Mouse (Mus musculus) CH12.LX (cell line): ENCODE measurements at regions not wholly inside any gene's neighbourhood (a gene's known extent, or its start where the extent isn't known, plus 50 kb on each side); places are given as distances from the start of the nearest gene placed in this dataset.

Experiments
- DNase-seq: peaks from one replicate; pipeline ENCODE4 v3.0.0-alpha.2; 2013; ENCODE audit errors: extremely low read depth
- H3K27ac ChIP-seq: 2 replicates; pipeline ENCODE4 v1.5.1; 2012; ENCODE audit warnings: low read depth, mild to moderate bottlenecking, control low read depth, moderate library complexity; ENCODE audit not compliant: insufficient read depth
- H3K27me3 ChIP-seq: replicated peaks from 2 replicates; pipeline ENCODE3; 2012; ENCODE audit warnings: inconsistent platforms
- H3K36me3 ChIP-seq, 2 experiments: replicated peaks in 1 of 2; 2 replicates each; pipeline versions ENCODE3 to v1.6.1; 2012; ENCODE audit warnings: inconsistent platforms in 1 of 2, low read length in 1 of 2, mild to moderate bottlenecking in 1 of 2, mixed read lengths in 1 of 2, moderate library complexity in 1 of 2; ENCODE audit not compliant: control insufficient read depth in 1 of 2, insufficient read depth in 1 of 2
- H3K4me1 ChIP-seq, 2 experiments: 2 replicates each; pipeline ENCODE4 v1.6.1; 2012; ENCODE audit warnings: inconsistent platforms in 1 of 2, moderate library complexity in 1 of 2; ENCODE audit not compliant: insufficient read depth in 2 of 2, control insufficient read depth in 1 of 2
- H3K4me2 ChIP-seq: 2 replicates; pipeline ENCODE4 v1.6.1; 2012; ENCODE audit warnings: low read depth, mild to moderate bottlenecking, control low read depth; ENCODE audit not compliant: poor library complexity, insufficient read depth, severe bottlenecking
- H3K4me3 ChIP-seq, 3 experiments: fragments of 150-350 bp in 1 of 3; sonication (generic) in 1 of 3; replicated peaks in 1 of 3; 2 replicates each; pipeline versions ENCODE3 to v1.5.1; 2011 to 2012; ENCODE audit warnings: low read depth in 2 of 3, low read length in 2 of 3, mild to moderate bottlenecking in 2 of 3, moderate library complexity in 2 of 3, control low read depth in 1 of 3, improper control_type of control experiment in 1 of 3, inconsistent platforms in 1 of 3, mixed read lengths in 1 of 3; ENCODE audit not compliant: poor library complexity in 1 of 3
- H3K79me2 ChIP-seq: replicated peaks from 2 replicates; pipeline ENCODE4 v1.6.1; 2012; ENCODE audit warnings: mild to moderate bottlenecking, moderate library complexity; ENCODE audit not compliant: control insufficient read depth, poor library complexity, insufficient read depth, severe bottlenecking; ENCODE audit errors: extremely low read depth
- H3K9ac ChIP-seq: 2 replicates; pipeline ENCODE4 v1.6.1; 2012; ENCODE audit warnings: low read depth, mild to moderate bottlenecking, control low read depth, moderate library complexity; ENCODE audit not compliant: insufficient read depth
- H3K9me3 ChIP-seq: replicated peaks from 2 replicates; pipeline ENCODE3; 2012; ENCODE audit warnings: low read length, inconsistent platforms, mixed read lengths
- CHD1 ChIP-seq: IDR thresholded peaks from 2 replicates; pipeline ENCODE4 v1.6.1; 2012; ENCODE audit warnings: low read depth, low read length, improper control_type of control experiment, inconsistent platforms
- CHD2 ChIP-seq: IDR thresholded peaks from 2 replicates; pipeline ENCODE4 v1.6.1; 2011; ENCODE audit warnings: low read length, improper control_type of control experiment
- ELF1 ChIP-seq: IDR thresholded peaks from 2 replicates; pipeline ENCODE4 v1.6.1; 2014; ENCODE audit warnings: low read depth, mild to moderate bottlenecking, inconsistent platforms, low read length, improper control_type of control experiment
- EP300 ChIP-seq: IDR thresholded peaks from 2 replicates; pipeline ENCODE4 v1.6.1; 2011; ENCODE audit warnings: low read length, improper control_type of control experiment
- ETS1 ChIP-seq: conservative IDR thresholded peaks from 2 replicates; pipeline ENCODE4 v1.6.1; 2012; ENCODE audit warnings: low read depth, mild to moderate bottlenecking, inconsistent platforms, low read length, improper control_type of control experiment, moderate library complexity
- HCFC1 ChIP-seq: IDR thresholded peaks from 2 replicates; pipeline ENCODE4 v1.6.1; 2012; ENCODE audit warnings: low read depth, mild to moderate bottlenecking, inconsistent platforms, low read length, improper control_type of control experiment
- IRF4 ChIP-seq: IDR thresholded peaks from 2 replicates; pipeline ENCODE4 v1.6.1; 2014; ENCODE audit warnings: low read depth, mild to moderate bottlenecking, inconsistent platforms, low read length, improper control_type of control experiment
- JUN ChIP-seq: IDR thresholded peaks from 2 replicates; pipeline ENCODE4 v1.6.1; 2011; ENCODE audit warnings: low read depth, mild to moderate bottlenecking, low read length, improper control_type of control experiment, moderate library complexity; ENCODE audit not compliant: insufficient read depth
- JUND ChIP-seq: conservative IDR thresholded peaks from 2 replicates; pipeline ENCODE4 v1.6.1; 2011; ENCODE audit warnings: low read depth, low read length, improper control_type of control experiment
- KAT2A ChIP-seq: IDR thresholded peaks from 2 replicates; pipeline ENCODE4 v1.6.1; 2012; ENCODE audit warnings: low read length, improper control_type of control experiment, inconsistent platforms; ENCODE audit not compliant: insufficient replicate concordance
- MAFK ChIP-seq: IDR thresholded peaks from 2 replicates; pipeline ENCODE4 v1.6.1; 2011; ENCODE audit warnings: low read length, improper control_type of control experiment; ENCODE audit not compliant: insufficient replicate concordance
- MAX ChIP-seq: IDR thresholded peaks from 2 replicates; pipeline ENCODE4 v1.6.1; 2011; ENCODE audit warnings: low read length, improper control_type of control experiment
- MAZ ChIP-seq: IDR thresholded peaks from 2 replicates; pipeline ENCODE4 v1.6.1; 2012; ENCODE audit warnings: low read depth, mild to moderate bottlenecking, inconsistent platforms, low read length, improper control_type of control experiment, moderate library complexity
- MEF2A ChIP-seq: IDR thresholded peaks from 2 replicates; pipeline ENCODE4 v1.6.1; 2014; ENCODE audit warnings: low read depth, mild to moderate bottlenecking, inconsistent platforms, low read length, improper control_type of control experiment, borderline replicate concordance
- NELFE ChIP-seq: IDR thresholded peaks from 2 replicates; pipeline ENCODE4 v1.6.1; 2011; ENCODE audit warnings: low read depth, low read length, improper control_type of control experiment
- POLR2AphosphoS2 ChIP-seq: IDR thresholded peaks from 2 replicates; pipeline ENCODE4 v1.6.1; 2011; ENCODE audit warnings: low read depth, low read length, improper control_type of control experiment
- RAD21 ChIP-seq: IDR thresholded peaks from 2 replicates; pipeline ENCODE4 v1.6.1; 2011; ENCODE audit warnings: low read depth, mild to moderate bottlenecking, low read length, improper control_type of control experiment, moderate library complexity
- RCOR1 ChIP-seq: conservative IDR thresholded peaks from 2 replicates; pipeline ENCODE4 v1.6.1; 2012; ENCODE audit warnings: low read depth, mild to moderate bottlenecking, inconsistent platforms, low read length, improper control_type of control experiment
- SIN3A ChIP-seq: IDR thresholded peaks from 2 replicates; pipeline ENCODE4 v1.6.1; 2012; ENCODE audit warnings: low read length, improper control_type of control experiment, inconsistent platforms
- SMC3 ChIP-seq: IDR thresholded peaks from 2 replicates; pipeline ENCODE4 v1.6.1; 2011; ENCODE audit warnings: low read depth, low read length, improper control_type of control experiment
- TBP ChIP-seq: conservative IDR thresholded peaks from 2 replicates; pipeline ENCODE4 v1.6.1; 2011; ENCODE audit warnings: low read depth, low read length, improper control_type of control experiment
- UBTF ChIP-seq: IDR thresholded peaks from 2 replicates; pipeline ENCODE4 v1.6.1; 2012; ENCODE audit warnings: low read depth, mild to moderate bottlenecking, inconsistent platforms, low read length, improper control_type of control experiment, moderate library complexity
- USF1 ChIP-seq: IDR thresholded peaks from 2 replicates; pipeline ENCODE4 v1.6.1; 2014; ENCODE audit warnings: low read depth, mild to moderate bottlenecking, inconsistent platforms, low read length, improper control_type of control experiment
- USF2 ChIP-seq: conservative IDR thresholded peaks from 2 replicates; pipeline ENCODE4 v1.6.1; 2011; ENCODE audit warnings: low read depth, low read length, improper control_type of control experiment
- ZKSCAN1 ChIP-seq: IDR thresholded peaks from 2 replicates; pipeline ENCODE4 v1.6.1; 2012; ENCODE audit warnings: low read depth, inconsistent platforms, low read length, improper control_type of control experiment, borderline replicate concordance
- ZMIZ1 ChIP-seq: IDR thresholded peaks from 2 replicates; pipeline ENCODE4 v1.6.1; 2012; ENCODE audit warnings: low read depth, mild to moderate bottlenecking, inconsistent platforms, low read length, improper control_type of control experiment
- dilution Hi-C: fragments of 300-500 bp; cut with MboI; formaldehyde crosslinking; loops from 2 replicates; pipeline ENCODE4 v1.14.3; 2020; ENCODE audit warnings: low sequenced_read_pairs; ENCODE audit not compliant: extremely low pct_unique_long_range_greater_than_20kb, extremely low pct_ligation_motif_present
- in situ Hi-C: fragments of 300-500 bp; cut with MboI; formaldehyde crosslinking; loops from 3 replicates; pipeline ENCODE4 v1.14.3; 2019; ENCODE audit warnings: low sequenced_read_pairs, low pct_ligation_motif_present, low pct_unique_long_range_greater_than_20kb, mixed read lengths

DNA sequence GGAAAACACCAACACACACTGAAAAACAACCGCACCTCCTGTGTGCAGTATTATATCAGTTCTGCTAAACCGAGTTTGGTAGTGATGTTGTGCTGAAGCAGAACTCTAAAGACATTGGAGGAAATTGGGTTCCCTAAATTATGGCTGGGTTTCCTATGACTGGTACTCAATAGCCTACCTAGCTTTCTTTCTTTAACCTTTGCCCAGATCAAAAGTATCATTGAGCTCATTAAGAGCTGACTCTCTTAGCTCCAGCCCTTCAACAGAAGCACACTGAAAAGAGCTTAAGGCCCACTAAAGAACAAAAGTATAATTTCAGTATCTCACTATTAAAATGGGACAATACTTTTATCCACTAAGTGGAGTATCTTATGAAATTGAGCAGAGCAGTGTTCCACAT lies 97.6 kb upstream of the Speer4f2 start:
- Histone ChIP-seq H3K36me3 (no peaks in the 10 kb centered on the region), H3K4me1 (peaks cover 0 to 16% of the 10 kb centered on the region in 2 experiments; a peak in 2 of 4 replicates), H3K4me2 (no peak overlapping the region), H3K9ac (no peak overlapping the region), H3K79me2 (no peaks in the 10 kb centered on the region), H3K27ac (no peak overlapping the region), H3K27me3 (no peaks in the 10 kb centered on the region), H3K4me3 (no peak overlapping the region), H3K9me3 (no peaks in the 10 kb centered on the region)
- TF ChIP-seq MAFK (no peak), UBTF (no peak), CHD1 (no peak), ZKSCAN1 (no peak), NELFE (no peak), EP300 (no peak), ETS1 (no peak), JUND (no peak), MAZ (no peak), USF2 (no peak), RCOR1 (no peak), POLR2AphosphoS2 (no peak), SIN3A (no peak), ZMIZ1 (no peak), ELF1 (no peak), CHD2 (no peak), KAT2A (no peak), IRF4 (no peak), TBP (no peak)
- in situ Hi-C loops, result no loop called here
- DNase-seq, result no peak
- dilution Hi-C loops, result no loop called here

DNA sequence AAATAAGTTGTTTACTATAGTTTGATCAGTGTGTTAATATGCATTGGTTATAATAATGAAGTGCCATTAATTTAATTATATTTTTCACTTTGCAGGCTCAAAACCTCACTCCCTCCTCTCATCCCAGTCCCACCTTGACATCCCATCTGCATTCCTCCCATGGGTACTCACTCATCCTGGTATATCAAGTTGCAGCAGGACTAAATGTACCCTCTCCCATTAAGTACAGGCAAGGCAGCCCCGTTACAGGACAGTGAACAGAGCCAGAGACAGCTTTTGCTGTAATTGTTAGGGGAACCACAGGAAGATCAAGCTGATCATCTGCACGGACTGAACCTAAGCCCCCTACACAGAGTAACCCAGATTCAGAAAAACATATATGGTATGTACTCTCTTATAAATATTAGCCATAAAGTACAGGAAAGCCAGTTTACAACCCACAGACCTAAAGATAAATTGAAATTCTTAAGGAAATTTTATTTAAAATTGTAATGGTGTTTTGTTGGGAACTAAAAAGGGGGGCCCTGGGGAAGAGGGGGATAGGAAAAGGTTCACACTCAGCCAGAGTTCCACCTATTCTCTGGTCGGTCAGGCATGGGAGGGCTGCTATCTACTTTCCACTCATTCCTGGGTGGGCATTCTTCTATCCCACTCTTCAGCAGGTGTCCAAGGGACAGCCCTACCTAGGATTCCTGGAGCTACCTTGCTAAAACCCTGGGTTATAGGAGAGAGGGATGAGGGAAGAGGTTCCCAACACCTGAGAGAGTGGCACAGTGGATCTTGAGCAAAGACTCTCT lies 96.0 kb upstream of the Speer4f2 start:
- in situ Hi-C loops, result no loop called here
- H3K4me3 ChIP-seq, result no peak overlapping the region
- H3K27me3 ChIP-seq, result no peaks in the 10 kb centered on the region
- H3K27ac ChIP-seq, result no peak overlapping the region
- no peak overlapping the region for H3K9ac ChIP-seq
- no peak for TF ChIP-seq NELFE
- no peak for TF ChIP-seq JUN
- TF ChIP-seq RCOR1, result no peak
- TF ChIP-seq ZKSCAN1, result no peak
- TF ChIP-seq CHD1, result no peak
- TF ChIP-seq USF2, result no peak
- no peak for TF ChIP-seq MAX
- no peak for TF ChIP-seq RAD21
- no peak for TF ChIP-seq KAT2A
- no peak for TF ChIP-seq HCFC1
- TF ChIP-seq EP300, result no peak
- TF ChIP-seq MAZ, result no peak
- no peak for TF ChIP-seq TBP
- no peak for TF ChIP-seq ELF1
- TF ChIP-seq USF1, result no peak
- TF ChIP-seq UBTF, result no peak
- no peak for TF ChIP-seq SMC3
- no peak for TF ChIP-seq MEF2A
- no peak for DNase-seq
- no peaks in the 10 kb centered on the region for H3K9me3 ChIP-seq
- H3K36me3 ChIP-seq, result no peaks in the 10 kb centered on the region
- peaks cover 0 to 5% of the 10 kb centered on the region in 2 experiments; a peak in 2 of 4 replicates for H3K4me1 ChIP-seq
- dilution Hi-C loops, result no loop called here
- H3K79me2 ChIP-seq, result no peaks in the 10 kb centered on the region
- no peak overlapping the region for H3K4me2 ChIP-seq
